Mouse (Mus musculus): ENCODE measurements at regions not wholly inside any gene's neighbourhood (a gene's known extent, or its start where the extent isn't known, plus 50 kb on each side); places are given as distances from the start of the nearest gene placed in this dataset.

- TF ChIP-seq CTCF (IDR thresholded peaks at IDR 0.05; ENCODE audit: low read depth, low read length) (no peak), POLR2A (IDR thresholded peaks at IDR 0.05; ENCODE audit: borderline replicate concordance, low read depth, low read length) (no peak)
Measured at GRCm38 (mm10) chr4:124434059-124435039, 176.3 kb downstream of the 3100002H09Rik start.
